Mouse (Mus musculus) C2C12 (cell line): ENCODE results near the gene Frk. TPM values are rescaled to one million over a fixed set of nuclear protein-coding genes. Genes with fewer than 3 reads are reported as not detected.
"Not testable (repeated sequence)": the region's sequence is repeated elsewhere in the genome, so short reads cannot be mapped to it uniquely, and the experiment has no call there.

Experiments used
- H3K27me3 ChIP-seq: one replicate; pipeline ENCODE4 v1.6.1; 2011; ENCODE audit not compliant: control insufficient read depth, insufficient read depth, insufficient read length
- H3K36me3 ChIP-seq: one replicate; pipeline ENCODE4 v1.6.1; 2011; ENCODE audit not compliant: control insufficient read depth, insufficient read depth
- H3K4me3 ChIP-seq: one replicate; pipeline ENCODE4 v1.5.1; 2011; ENCODE audit warnings: mild to moderate bottlenecking, control low read depth; ENCODE audit not compliant: poor library complexity, insufficient read depth, severe bottlenecking
- H3K79me2 ChIP-seq: one replicate; pipeline ENCODE4 v1.6.1; 2011; ENCODE audit not compliant: control insufficient read depth, insufficient read depth
- H3K79me3 ChIP-seq: one replicate; pipeline ENCODE4 v1.6.1; 2011; ENCODE audit warnings: low read depth, control low read depth
- H3ac ChIP-seq: one replicate; pipeline ENCODE3; 2011; ENCODE audit warnings: low read depth; ENCODE audit not compliant: control insufficient read depth, insufficient read length
- CEBPB ChIP-seq: IDR thresholded peaks from one replicate; pipeline ENCODE4 v1.6.1; 2011; ENCODE audit warnings: low read depth, mild to moderate bottlenecking, control low read depth, moderate library complexity
- CTCF ChIP-seq: IDR thresholded peaks from one replicate; pipeline ENCODE4 v1.5.1; 2011; ENCODE audit not compliant: control insufficient read depth, insufficient read depth, insufficient read length
- FOSL1 ChIP-seq: IDR thresholded peaks from one replicate; pipeline ENCODE4 v1.8.0; 2011; ENCODE audit warnings: mild to moderate bottlenecking, low read length; ENCODE audit not compliant: poor library complexity, insufficient read depth, severe bottlenecking
- MAX ChIP-seq: IDR thresholded peaks from one replicate; pipeline ENCODE4 v1.6.1; 2011; ENCODE audit warnings: mild to moderate bottlenecking, control low read depth
- MYOD1 ChIP-seq: IDR thresholded peaks from one replicate; pipeline ENCODE4 v1.6.1; 2011; ENCODE audit warnings: low read depth; ENCODE audit not compliant: control insufficient read depth, insufficient read length
- MYOG ChIP-seq: IDR thresholded peaks from one replicate; pipeline ENCODE4 v1.6.1; 2011; ENCODE audit not compliant: control insufficient read depth, insufficient read length; ENCODE audit errors: extremely low read depth
- USF1 ChIP-seq: IDR thresholded peaks from one replicate; pipeline ENCODE4 v1.6.1; 2011; ENCODE audit warnings: low read depth, mild to moderate bottlenecking, control low read depth, moderate library complexity
- long read RNA-seq, 2 experiments: library from polyadenylated mRNA; unstranded; transcript quantifications; one replicate each; pipeline ENCODE4 v2.0.0; 2019 to 2020
- polyA plus RNA-seq: library from polyadenylated mRNA; unstranded; fragments of >200 nt; fragmentation: generic; extraction: Trizol; gene quantifications from one replicate; pipeline ENCODE4 v1.2.1, GENCODE M21; 2012; ENCODE audit warnings: missing spikeins

Frk gene
- 2.7 TPM for polyA plus RNA-seq
- long read RNA-seq, experiment 1, partial matches to known transcripts, result 1 of 7 reads
- long read RNA-seq, experiment 1, other reads (novel, unspliced or antisense), result 3 of 7 reads
- long read RNA-seq, experiment 2, full-length matches to known transcripts, result 83 of 100 reads
- long read RNA-seq, experiment 2, partial matches to known transcripts, result 1 of 100 reads
- long read RNA-seq, experiment 2, other reads (novel, unspliced or antisense), result 16 of 100 reads

DNA sequence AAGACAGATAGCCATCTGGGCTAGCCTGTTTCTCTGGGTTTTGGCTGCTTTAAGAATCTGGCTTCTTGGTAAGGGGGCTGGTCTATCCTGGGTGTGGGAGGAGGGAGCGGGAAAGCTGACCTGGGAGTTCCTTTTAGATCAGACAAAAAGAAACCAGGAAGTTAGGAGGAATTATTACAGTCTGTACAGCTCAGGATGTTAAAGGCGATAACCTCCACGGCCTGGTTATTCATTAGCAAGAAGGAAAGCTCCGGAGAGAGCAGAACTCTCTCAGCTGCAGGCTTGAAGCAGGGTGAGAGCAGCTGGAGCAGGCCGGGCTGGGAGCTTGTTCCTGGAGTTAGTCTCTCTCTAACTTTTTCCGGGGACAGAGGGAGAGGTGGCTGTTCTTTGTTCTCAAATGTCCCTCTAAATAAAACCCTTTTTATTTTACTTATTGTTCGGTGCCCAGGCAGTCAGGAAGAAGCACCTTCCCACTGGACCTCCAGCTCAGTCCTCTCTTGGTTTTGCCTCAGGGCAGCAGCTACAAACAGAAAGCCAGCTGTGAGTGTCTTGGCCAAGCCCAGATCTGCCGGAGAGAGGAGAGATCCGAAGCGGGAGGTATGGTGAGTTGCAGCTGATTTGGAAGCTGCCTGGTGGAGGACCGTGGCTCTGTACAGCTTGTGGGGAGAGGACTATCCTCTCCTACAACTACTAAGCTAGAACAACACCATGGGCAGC is at the start of gene Frk:
Frk (plus strand) TSS at position 103 of the 717 bp plus-strand sequence.
- no peak for TF ChIP-seq USF1
- TF ChIP-seq FOSL1, result no peak
- no peak for TF ChIP-seq CEBPB
- TF ChIP-seq MYOD1, result no peak
- no peak for TF ChIP-seq MAX
- TF ChIP-seq CTCF, result no peak
- TF ChIP-seq MYOG, result no peak
- Histone ChIP-seq H3ac (peak within 1 kb of the TSS; percentile 71), H3K4me3 (peak within 1 kb of the TSS; percentile 54), H3K79me2 (peaks cover 24% of the 10 kb centered on the region), H3K36me3 (no peaks in the 10 kb centered on the region), H3K79me3 (peaks cover 9% of the 10 kb centered on the region), H3K27me3 (no peaks in the 10 kb centered on the region)

DNA sequence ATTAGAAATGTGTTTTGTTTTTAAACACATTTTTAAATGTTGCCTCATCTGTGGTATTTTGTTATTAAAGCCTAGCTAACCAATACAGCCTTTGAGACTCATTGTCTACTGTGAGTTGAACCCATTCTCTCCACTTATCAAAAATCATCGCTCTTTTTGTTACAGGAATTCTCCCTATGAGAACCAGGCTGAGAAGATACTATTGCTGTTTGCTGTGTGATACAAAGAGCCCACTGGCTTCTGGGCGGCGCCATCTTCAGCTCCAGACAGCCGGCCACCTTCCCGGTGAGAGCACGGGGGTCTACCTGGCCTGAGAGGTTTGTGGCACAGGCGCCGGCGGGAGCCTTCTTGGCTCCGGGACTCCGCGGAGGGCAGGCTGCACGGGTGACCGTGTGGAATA is 49.0 kb upstream of the Frk start:
- not testable (repeated sequence) for H3K79me3 ChIP-seq, H3K27me3 ChIP-seq, H3K79me2 ChIP-seq, H3ac ChIP-seq, H3K36me3 ChIP-seq, H3K4me3 ChIP-seq

DNA sequence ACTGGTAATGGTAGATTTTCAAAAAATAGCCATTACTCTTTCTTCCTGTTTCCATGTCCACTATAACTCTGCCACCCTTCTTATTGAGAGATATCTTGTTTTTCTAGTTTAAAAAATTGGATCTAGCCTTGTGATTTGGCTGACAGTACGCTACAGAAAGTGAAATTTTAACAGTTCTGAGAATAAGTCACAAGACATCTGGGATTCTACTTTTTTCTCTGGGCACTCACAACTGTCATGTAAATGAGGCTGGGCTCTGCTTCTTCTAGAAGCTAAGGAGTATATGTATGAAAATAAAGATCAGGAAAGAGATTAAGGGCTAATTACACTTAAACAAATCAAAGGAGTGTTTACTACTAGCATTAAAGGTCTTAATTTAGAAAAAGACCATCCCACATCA is 33.7 kb upstream of the Frk start:
- TF ChIP-seq MYOD1, result no peak
- TF ChIP-seq CTCF, result no peak
- no peak for TF ChIP-seq MYOG
- no peak for TF ChIP-seq MAX
- TF ChIP-seq CEBPB, result no peak
- TF ChIP-seq USF1, result no peak
- TF ChIP-seq FOSL1, result no peak
- Histone ChIP-seq H3K4me3 (no peak overlapping the region), H3K79me2 (no peaks in the 10 kb centered on the region), H3K79me3 (no peaks in the 10 kb centered on the region), H3ac (no peak overlapping the region), H3K27me3 (no peaks in the 10 kb centered on the region), H3K36me3 (no peaks in the 10 kb centered on the region)

DNA sequence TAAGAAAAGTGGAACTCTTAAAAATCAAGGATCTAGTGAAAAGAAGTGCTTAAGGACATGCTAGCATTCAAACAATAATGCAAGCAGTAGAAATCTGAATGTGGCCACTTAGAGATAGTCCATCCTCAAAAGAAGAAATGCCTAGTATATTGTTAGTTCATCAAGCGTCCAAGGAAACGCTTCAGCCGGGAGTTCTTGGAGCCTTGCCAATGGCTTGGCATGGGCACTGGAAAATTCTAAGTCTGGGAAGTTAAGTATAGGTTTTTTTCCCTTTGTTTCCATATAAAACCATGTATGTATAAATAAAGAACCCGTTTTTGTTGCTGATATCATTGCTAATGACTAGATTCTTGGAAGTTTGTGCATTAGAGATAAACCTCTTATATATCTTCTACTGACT is 21.7 kb upstream of the Frk start:
- no peak overlapping the region for H3K4me3 ChIP-seq
- TF ChIP-seq FOSL1, result no peak
- TF ChIP-seq CEBPB, result no peak
- no peak for TF ChIP-seq CTCF
- no peaks in the 10 kb centered on the region for H3K79me3 ChIP-seq
- no peak overlapping the region for H3ac ChIP-seq
- H3K79me2 ChIP-seq, result no peaks in the 10 kb centered on the region
- no peaks in the 10 kb centered on the region for H3K36me3 ChIP-seq
- no peaks in the 10 kb centered on the region for H3K27me3 ChIP-seq

DNA sequence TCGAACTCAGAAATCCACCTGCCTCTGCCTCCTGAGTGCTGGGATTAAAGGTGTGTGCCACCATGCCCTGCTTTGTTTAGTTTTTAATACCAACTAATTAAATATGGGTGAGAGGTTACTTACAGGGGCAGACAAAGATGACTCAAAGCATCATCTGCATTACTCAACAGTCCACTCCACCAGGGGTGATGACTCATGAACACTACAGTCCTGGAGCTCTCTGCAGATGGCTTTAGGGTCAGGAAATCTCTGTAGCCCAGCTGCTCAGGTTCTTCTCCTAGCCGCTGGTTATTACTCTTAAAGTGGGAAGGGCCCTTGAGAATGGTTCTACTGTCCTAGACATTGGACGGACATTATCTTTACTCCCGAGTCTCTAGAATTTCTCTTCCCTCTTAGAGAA is 18.9 kb upstream of the Frk start:
- Histone ChIP-seq H3K4me3 (no peak overlapping the region), H3K79me2 (no peaks in the 10 kb centered on the region), H3K79me3 (no peaks in the 10 kb centered on the region), H3K27me3 (no peaks in the 10 kb centered on the region), H3ac (no peak overlapping the region), H3K36me3 (no peaks in the 10 kb centered on the region)
- TF ChIP-seq CEBPB, result peak; percentile 87
- TF ChIP-seq USF1, result no peak
- TF ChIP-seq FOSL1, result peak; percentile 87
- TF ChIP-seq MAX, result no peak
- TF ChIP-seq MYOG, result no peak
- TF ChIP-seq CTCF, result no peak
- peak; percentile 50 for TF ChIP-seq MYOD1

DNA sequence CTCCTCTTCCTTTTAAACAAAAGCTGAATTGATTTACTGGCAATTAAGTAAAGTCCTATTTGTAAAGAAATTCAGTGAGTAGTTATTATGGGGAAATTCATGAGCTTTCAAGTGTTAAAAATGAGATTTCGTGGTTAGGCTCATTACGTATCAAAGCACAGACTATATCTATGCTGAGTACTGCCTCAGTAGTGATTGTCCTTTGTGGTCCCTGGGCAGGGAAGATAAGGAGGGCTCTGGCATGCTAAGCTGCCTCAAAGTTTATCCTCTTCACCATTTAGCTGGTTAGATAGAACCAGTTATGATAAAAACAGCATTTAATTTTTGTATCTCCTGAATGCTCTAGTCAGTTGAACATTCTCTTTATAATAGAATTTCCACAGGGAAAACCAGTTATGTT is 14.2 kb upstream of the Frk start:
- H3ac ChIP-seq, result no peak overlapping the region
- no peaks in the 10 kb centered on the region for H3K79me3 ChIP-seq
- no peak overlapping the region for H3K4me3 ChIP-seq
- TF ChIP-seq USF1 (no peak), MAX (no peak), MYOD1 (no peak), FOSL1 (no peak), CEBPB (no peak), CTCF (no peak), MYOG (no peak)
- no peaks in the 10 kb centered on the region for H3K27me3 ChIP-seq
- H3K79me2 ChIP-seq, result no peaks in the 10 kb centered on the region
- no peaks in the 10 kb centered on the region for H3K36me3 ChIP-seq
